Mouse (Mus musculus) Muller cell, postnatal 12 days (primary cell): ENCODE results near the gene Pgm5.

Experiments used
- DNase-seq: peaks from one replicate; pipeline ENCODE4 v3.0.0-alpha.2; 2015; ENCODE audit errors: inconsistent ontology term

Pgm5 gene

GRCm38 (mm10) chr19:24667527-24667926 lies 194.1 kb downstream of the Pgm5 start:
- DNase-seq = no peak

- no peak for DNase-seq
Measured at GRCm38 (mm10) chr19:24665771-24666170, 195.9 kb downstream of the Pgm5 start.

GRCm38 (mm10) chr19:24662346-24662745 lies 199.3 kb downstream of the Pgm5 start:
- no peak for DNase-seq

GRCm38 (mm10) chr19:24656981-24657380 lies 204.7 kb downstream of the Pgm5 start:
- no peak for DNase-seq

GRCm38 (mm10) chr19:24653230-24653799 lies 208.3 kb downstream of the Pgm5 start:
- DNase-seq = no peak

GRCm38 (mm10) chr19:24652342-24653019 lies 209.2 kb downstream of the Pgm5 start:
- DNase-seq = no peak

- no peak for DNase-seq
Measured at GRCm38 (mm10) chr19:24651595-24651994, 210.1 kb downstream of the Pgm5 start.

GRCm38 (mm10) chr19:24650428-24650827 lies 211.2 kb downstream of the Pgm5 start:
- no peak for DNase-seq

- no peak for DNase-seq
Measured at GRCm38 (mm10) chr19:24648016-24648415, 213.6 kb downstream of the Pgm5 start.

GRCm38 (mm10) chr19:24646162-24646829 lies 215.4 kb downstream of the Pgm5 start:
- no peak for DNase-seq

- no peak for DNase-seq
Measured at GRCm38 (mm10) chr19:24644971-24645370, 216.7 kb downstream of the Pgm5 start.

GRCm38 (mm10) chr19:24640982-24641381 lies 220.7 kb downstream of the Pgm5 start:
- peak; percentile 29 for DNase-seq

GRCm38 (mm10) chr19:24637988-24638387 lies 223.7 kb downstream of the Pgm5 start:
- DNase-seq = no peak

- no peak for DNase-seq
Measured at GRCm38 (mm10) chr19:24636616-24637015, 225.0 kb downstream of the Pgm5 start.

- peak; percentile 77 for DNase-seq
Measured at GRCm38 (mm10) chr19:24634602-24635001, 227.1 kb downstream of the Pgm5 start.
